Comparison of ENCODE assay signal across 16 mouse cellular contexts in genomic region chr3:144606449-144606848, GRCm38 (mm10). TPM values are rescaled to one million over a fixed set of nuclear protein-coding genes. Genes with fewer than 3 reads are reported as not detected.
A peak's percentile ranks its signal among the peaks of the same experiment; 100 is the strongest.
DNase-seq lines count a peak whose midpoint lies in the region; ATAC-seq and TF ChIP-seq lines count a peak whose summit lies in the region.
"Had no signal": no experiment of that assay in that cellular context is flagged by ENCODE, and none has a peak within 500 bp of the region (broad histone marks: within the 10 kb centered on the region; RNA-seq: fewer than 3 reads in every experiment).

No protein-coding gene starts in this region.

- no peak overlapping the region for H3K27ac ChIP-seq in midbrain, postnatal 0 days (ENCODE audit: low read depth, low read length)
- no peak overlapping the region for H3K27ac ChIP-seq in midbrain, embryonic 16.5 days (ENCODE audit: low read length)
- H3K27ac ChIP-seq: embryonic facial prominence, embryonic 12.5 days; heart, embryonic 13.5 days; limb, embryonic 15.5 days; neural tube, embryonic 15.5 days had no signal

- H3K27me3 ChIP-seq in midbrain, postnatal 0 days (ENCODE audit: insufficient read depth, low read length): no peaks in the 10 kb centered on the region
- no peaks in the 10 kb centered on the region for H3K27me3 ChIP-seq in midbrain, embryonic 16.5 days (ENCODE audit: control insufficient read depth, insufficient read depth, low read depth, low read length)
- H3K27me3 ChIP-seq: embryonic facial prominence, embryonic 12.5 days; heart, embryonic 13.5 days; limb, embryonic 15.5 days; neural tube, embryonic 15.5 days had no signal

- 72% methylated on average over 4 of the region's 4 CpGs for WGBS in midbrain, postnatal 0 days
- 72% methylated on average over 4 of the region's 4 CpGs for WGBS in midbrain, embryonic 16.5 days

- no peaks in the 10 kb centered on the region for H3K36me3 ChIP-seq in midbrain, postnatal 0 days (ENCODE audit: insufficient read depth, low read length)
- H3K36me3 ChIP-seq in midbrain, embryonic 16.5 days (ENCODE audit: control insufficient read depth, insufficient read depth, low read length): no peaks in the 10 kb centered on the region
- H3K36me3 ChIP-seq: embryonic facial prominence, embryonic 12.5 days; heart, embryonic 13.5 days; limb, embryonic 15.5 days; neural tube, embryonic 15.5 days had no signal

- no peak overlapping the region for H3K4me3 ChIP-seq in midbrain, postnatal 0 days (ENCODE audit: low read depth, low read length)
- H3K4me3 ChIP-seq in midbrain, embryonic 16.5 days (ENCODE audit: low read depth, low read length): no peak overlapping the region
- H3K4me3 ChIP-seq: embryonic facial prominence, embryonic 12.5 days; heart, embryonic 13.5 days; limb, embryonic 15.5 days; neural tube, embryonic 15.5 days had no signal

- no peak for ATAC-seq in midbrain, postnatal 0 days (ENCODE audit: low FRiP score)
- no peak for ATAC-seq in midbrain, embryonic 16.5 days
- ATAC-seq: forebrain, postnatal 0 days had no signal

- no peaks in the 10 kb centered on the region for H3K9me3 ChIP-seq in midbrain, postnatal 0 days (ENCODE audit: low read length)
- no peaks in the 10 kb centered on the region for H3K9me3 ChIP-seq in midbrain, embryonic 16.5 days (replicated peaks; ENCODE audit: control insufficient read depth, low read length, poor library complexity, severe bottlenecking)
- H3K9me3 ChIP-seq: heart, embryonic 13.5 days; limb, embryonic 15.5 days; neural tube, embryonic 15.5 days had no signal

- H3K4me2 ChIP-seq in midbrain, postnatal 0 days (ENCODE audit: low read depth, low read length, poor library complexity, severe bottlenecking): no peak overlapping the region
- no peak overlapping the region for H3K4me2 ChIP-seq in midbrain, embryonic 16.5 days (ENCODE audit: low read length)
- H3K4me2 ChIP-seq: embryonic facial prominence, embryonic 12.5 days; heart, embryonic 13.5 days; limb, embryonic 15.5 days; midbrain, embryonic 11.5 days; neural tube, embryonic 15.5 days had no signal

- no peak overlapping the region for H3K9ac ChIP-seq in midbrain, postnatal 0 days (replicated peaks; ENCODE audit: low read length, poor library complexity, severe bottlenecking)
- no peak overlapping the region for H3K9ac ChIP-seq in midbrain, embryonic 16.5 days (ENCODE audit: low read depth, low read length)
- H3K9ac ChIP-seq: embryonic facial prominence, embryonic 12.5 days; forebrain, postnatal 0 days; heart, embryonic 13.5 days; limb, embryonic 15.5 days; neural tube, embryonic 15.5 days had no signal

- peak; percentile 22 for DNase-seq in adrenal gland, postnatal 14 days
- no peak for DNase-seq in adrenal gland, postnatal 25 days
- no peak for DNase-seq in midbrain, postnatal 0 days (ENCODE audit: low spot score)
- DNase-seq in c-Kit-positive CD71-negative TER-119-negative erythroid progenitor cells, embryonic 14.5 days (ENCODE audit: low read depth): peak; percentile 16
- DNase-seq in naive thymus-derived CD4-positive, alpha-beta T cell, adult 2 months (ENCODE audit: low read depth): peak; percentile 9
- DNase-seq in left cerebral cortex, postnatal 14 days (ENCODE audit: low spot score in 2 of 2): no peak
- no peak for DNase-seq in yolk sac, embryonic 10.5 days (ENCODE audit: low spot score)
- DNase-seq: cerebellum, adult 2 months; forebrain, postnatal 0 days; right cerebral cortex, postnatal 4 days had no signal

- intact Hi-C loops in left cerebral cortex, postnatal 14 days (cut with DNase I): no loop called here

- 0 out of 2 replicates have a peak, but pooled peaks cover 2% of the 10 kb centered on the region for H3K4me1 ChIP-seq in midbrain, postnatal 0 days (ENCODE audit: insufficient read depth, low read length)
- peaks cover 4% of the 10 kb centered on the region; the same call in 1 of the 2 replicates for H3K4me1 ChIP-seq in midbrain, embryonic 16.5 days (ENCODE audit: control insufficient read depth, insufficient read depth, low read length)

- peak; percentile 41 for TF ChIP-seq CTCF in midbrain, postnatal 0 days (IDR thresholded peaks at IDR 0.05)

RNA-seq across cellular contexts. Expression of gene Selenof, which starts 36.3 kb away (rescaled TPM):
- total RNA-seq in adrenal gland, postnatal 14 days (2021): 256 and 261 TPM in 2 replicates
- 249 and 324 TPM in 2 replicates for total RNA-seq in adrenal gland, postnatal 25 days (2021)
- total RNA-seq in midbrain, postnatal 0 days (2014; rRNA removed): 287 and 293 TPM in 2 replicates
- polyA plus RNA-seq in midbrain, postnatal 0 days (2015; fragmentation: Nextera tagmentation; extraction: Ambion mirVana): 596 and 650 TPM in 2 replicates
- polyA plus RNA-seq in midbrain, embryonic 16.5 days (2015; fragmentation: Nextera tagmentation; extraction: Ambion mirVana): 525 and 552 TPM in 2 replicates
- total RNA-seq in left cerebral cortex, postnatal 14 days (2021): 100 to 1,000 TPM; 272 to 276 TPM

RNA-seq across cellular contexts. Expression of gene Hs2st1, which starts 36.5 kb away (rescaled TPM):
- total RNA-seq in adrenal gland, postnatal 14 days (2021): 16.1 and 18.3 TPM in 2 replicates
- total RNA-seq in adrenal gland, postnatal 25 days (2021): 12.9 and 19.5 TPM in 2 replicates
- 48.5 and 53.2 TPM in 2 replicates for total RNA-seq in midbrain, postnatal 0 days (2014; rRNA removed)
- 10.7 and 13.4 TPM in 2 replicates for polyA plus RNA-seq in midbrain, postnatal 0 days (2015; fragmentation: Nextera tagmentation; extraction: Ambion mirVana)
- 13.9 and 14.5 TPM in 2 replicates for polyA plus RNA-seq in midbrain, embryonic 16.5 days (2015; fragmentation: Nextera tagmentation; extraction: Ambion mirVana)
- total RNA-seq in left cerebral cortex, postnatal 14 days (2021): 10 to 100 TPM; 57.2 to 65.1 TPM

Comparison
In these comparisons a context has a peak if more than half of its experiments do, and no peak if none do; other contexts are left out.
1. DNase-seq: peak in adrenal gland, postnatal 14 days (single experiment), c-Kit-positive CD71-negative TER-119-negative erythroid progenitor cells, embryonic 14.5 days (single experiment) and naive thymus-derived CD4-positive, alpha-beta T cell, adult 2 months (single experiment); none in adrenal gland, postnatal 25 days (single experiment), midbrain, postnatal 0 days (single experiment), left cerebral cortex, postnatal 14 days (0 of 2) and yolk sac, embryonic 10.5 days (single experiment).